Mouse (Mus musculus) limb, embryonic 10.5 days (tissue): ENCODE measurements around the gene Yipf2. TPM values are rescaled to one million over a fixed set of nuclear protein-coding genes. Genes with fewer than 3 reads are reported as not detected.
"Not testable (repeated sequence)": the region's sequence is repeated elsewhere in the genome, so short reads cannot be mapped to it uniquely, and the experiment has no call there.

Experiments
- DNase-seq: peaks from one replicate; pipeline ENCODE4 v3.0.0-alpha.2; 2017; ENCODE audit warnings: low spot score
- H3K27ac ChIP-seq: fragments of 300-500 bp; sonication (generic); 2 replicates; pipeline ENCODE4 v1.5.1; 2016; ENCODE audit warnings: mild to moderate bottlenecking
- H3K27me3 ChIP-seq: fragments of 300-500 bp; sonication (generic); 2 replicates; pipeline ENCODE4 v1.6.1; 2016; ENCODE audit warnings: low read depth, mild to moderate bottlenecking; ENCODE audit not compliant: poor library complexity, severe bottlenecking
- H3K36me3 ChIP-seq: fragments of 300-500 bp; sonication (generic); 2 replicates; pipeline ENCODE4 v1.6.1; 2016; ENCODE audit warnings: mild to moderate bottlenecking, moderate library complexity
- H3K4me1 ChIP-seq: fragments of 300-500 bp; sonication (generic); 2 replicates; pipeline ENCODE4 v1.6.1; 2016
- H3K4me3 ChIP-seq: fragments of 300-500 bp; sonication (generic); 2 replicates; pipeline ENCODE4 v1.5.1; 2016; ENCODE audit warnings: mild to moderate bottlenecking, moderate library complexity
- H3K9me3 ChIP-seq: fragments of 300-500 bp; sonication (generic); replicated peaks from 2 replicates; pipeline ENCODE4 v1.6.1; 2016; ENCODE audit warnings: mild to moderate bottlenecking
- WGBS: fragments of 180-500 bp; shearing (Covaris S2); methylation state at CpG from one replicate; pipeline ENCODE4 v1.1.7; 2016; 5-methylcytosine and 5-hydroxymethylcytosine counted together
- microRNA counts: library from miRNA; unstranded; fragments of <30 nt; microRNA quantifications from one replicate; lab custom pipeline; 2017
- microRNA-seq: library from miRNA; unstranded; fragments of <30 nt; microRNA quantifications from one replicate; pipeline ENCODE4, GENCODE M21; 2017
- polyA plus RNA-seq: library from polyadenylated mRNA; unstranded; fragments of >200 nt; fragmentation: Nextera tagmentation; extraction: Ambion mirVana; gene quantifications from 2 replicates; pipeline ENCODE4 v1.2.1, GENCODE M21; 2016

Gene Yipf2
- polyA plus RNA-seq, 1 experiment from 2014 or later = 26.2 TPM

GRCm38 (mm10) chr9:21545916-21546788, 46.5 kb downstream of the Yipf2 start:
- Histone ChIP-seq H3K4me1 (peaks cover 32% of the 10 kb centered on the region), H3K36me3 (peaks cover 26% of the 10 kb centered on the region), H3K4me3 (peak overlapping the region; percentile 93), H3K27me3 (no peaks in the 10 kb centered on the region), H3K9me3 (no peaks in the 10 kb centered on the region), H3K27ac (peak overlapping the region; percentile 98)
- WGBS = under 1% methylated on average over 67 of the region's 67 CpGs
- DNase-seq = peak; percentile 99

- Histone ChIP-seq H3K9me3 (no peaks in the 10 kb centered on the region), H3K27me3 (no peaks in the 10 kb centered on the region), H3K27ac (peak overlapping the region; percentile 98), H3K4me1 (peaks cover 27% of the 10 kb centered on the region), H3K4me3 (peak overlapping the region; percentile 93), H3K36me3 (peaks cover 19% of the 10 kb centered on the region)
- 8% methylated on average over 9 of the region's 9 CpGs for WGBS
- DNase-seq = no peak
These were observed 47.2 kb downstream of the Yipf2 start for GRCm38 (mm10) chr9:21545351-21545915.

- not testable (repeated sequence) for H3K4me3 ChIP-seq, H3K27ac ChIP-seq, H3K9me3 ChIP-seq, H3K27me3 ChIP-seq, H3K36me3 ChIP-seq, DNase-seq
- 90% methylated on average over 2 of the region's 2 CpGs for WGBS
- H3K4me1 ChIP-seq = peaks cover 17% of the 10 kb centered on the region
These were observed 50.6 kb downstream of the Yipf2 start for GRCm38 (mm10) chr9:21542001-21542400.

- Histone ChIP-seq H3K9me3 (no peaks in the 10 kb centered on the region), H3K36me3 (0 out of 2 replicates have a peak, but pooled peaks cover 3% of the 10 kb centered on the region), H3K27me3 (no peaks in the 10 kb centered on the region), H3K4me3 (no peak overlapping the region), H3K4me1 (peaks cover 7% of the 10 kb centered on the region), H3K27ac (no peak overlapping the region)
- WGBS = 87% methylated on average over 7 of the region's 7 CpGs
- no peak for DNase-seq
These were observed 52.5 kb downstream of the Yipf2 start for GRCm38 (mm10) chr9:21539981-21540753.

MicroRNAs encoded within 50 kb of the gene (microRNA counts, 519-probe panel; counts per million panel counts)
- microRNA mmu-miR-1946b (lab: Ali Mortazavi, UCI) = 684 counts per million, percentile 72 among the panel's probes with 10 or more counts

Small RNA genes within 50 kb of the gene (microRNA-seq; reads per million reads assigned to microRNA genes)
- gene Mir1946b = not detected

Other genes with a start within 250 kb of the Yipf2 start
- gene Ilf3, start 225.0 kb downstream of the Yipf2 start, polyA plus RNA-seq = 320 and 362 TPM in 2 replicates
- 66.2 and 79.0 TPM in 2 replicates for gene Qtrt1, start 181.0 kb downstream of the Yipf2 start, polyA plus RNA-seq
- 71.7 and 79.7 TPM in 2 replicates for gene Dnm2, start 167.9 kb downstream of the Yipf2 start, polyA plus RNA-seq
- gene Tmed1, start 82.6 kb downstream of the Yipf2 start, polyA plus RNA-seq = 130 and 137 TPM in 2 replicates
- gene AB124611, start 66.7 kb downstream of the Yipf2 start, polyA plus RNA-seq = 3.6 and 4.3 TPM in 2 replicates
- gene Carm1, start 45.9 kb downstream of the Yipf2 start, polyA plus RNA-seq = 85.8 and 100 TPM in 2 replicates
- 30.9 and 35.7 TPM in 2 replicates for gene Timm29, start 106 bp downstream of the Yipf2 start, polyA plus RNA-seq
- gene Smarca4, start 23.3 kb upstream of the Yipf2 start, polyA plus RNA-seq = 169 and 171 TPM in 2 replicates
- gene Ldlr, start 130.7 kb upstream of the Yipf2 start, polyA plus RNA-seq = 55.2 and 57.3 TPM in 2 replicates
- gene Spc24, start 167.5 kb upstream of the Yipf2 start, polyA plus RNA-seq = 225 and 232 TPM in 2 replicates
- 22.7 and 24.2 TPM in 2 replicates for gene Kank2, start 205.9 kb upstream of the Yipf2 start, polyA plus RNA-seq
- gene Angptl8, start 242.7 kb upstream of the Yipf2 start, polyA plus RNA-seq = 1.2 and 1.6 TPM in 2 replicates